Mouse (Mus musculus): ENCODE measurements around the gene Slc6a17.
A peak's percentile ranks its signal among the peaks of the same experiment; 100 is the strongest.

The Slc6a17 gene

DNA sequence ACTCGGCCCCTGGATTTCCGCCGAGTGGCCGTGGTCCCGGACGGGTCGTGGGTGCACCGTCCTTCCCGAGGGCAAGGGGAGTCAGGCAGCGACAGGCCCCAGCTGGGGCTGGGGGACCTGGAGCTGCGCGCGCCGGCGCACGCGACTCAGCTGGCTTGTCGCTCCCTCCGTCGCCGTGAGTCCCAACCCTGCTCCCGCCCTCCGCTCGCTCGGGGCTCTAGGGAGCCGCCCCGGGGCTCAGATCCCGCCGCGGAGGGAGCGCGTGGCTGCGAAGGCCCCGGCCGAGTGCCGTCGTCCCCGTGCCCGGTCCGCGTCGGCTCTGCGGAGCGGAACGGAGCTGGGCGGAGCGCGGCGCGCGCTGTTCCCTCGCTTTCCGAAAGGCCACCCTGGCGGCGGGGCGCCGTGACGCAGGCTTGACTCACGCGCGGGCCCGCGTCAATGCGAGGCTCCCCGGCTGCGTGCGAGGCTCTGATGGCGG lies at the start of gene Slc6a17:
TSS of gene Slc6a17 (minus strand) at position 388 of the 478 bp plus-strand sequence.
- DNase-seq (ENCODE audit: low spot score in 2 of 2): peak; percentile 88 to 91

GRCm38 (mm10) chr3:107565331-107565730 lies 47.5 kb upstream of the Slc6a17 start:
- no peak for DNase-seq (ENCODE audit: low spot score in 2 of 2)

- DNase-seq (ENCODE audit: low spot score in 2 of 2): no peak
Measured at GRCm38 (mm10) chr3:107563880-107564279, 46.1 kb upstream of the Slc6a17 start.

DNA sequence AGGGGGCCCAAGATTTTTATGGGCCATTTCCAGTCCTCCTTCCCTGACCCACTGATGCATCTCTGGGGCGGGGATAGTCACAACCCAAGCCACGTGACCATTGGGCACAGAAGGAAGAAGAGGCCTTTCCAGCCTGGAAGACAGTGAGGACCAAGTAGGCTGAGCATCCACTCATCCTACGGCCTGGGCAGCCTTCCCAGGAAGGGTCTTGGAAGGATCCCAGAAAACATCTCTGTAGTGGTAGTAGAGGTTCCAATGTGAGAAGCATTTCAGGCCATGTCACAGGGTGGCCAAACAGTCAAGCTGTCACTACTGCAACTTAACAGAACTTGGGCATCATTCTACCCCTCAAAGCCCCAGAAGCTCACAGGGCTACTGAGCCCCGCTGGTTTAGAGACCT lies 44.8 kb upstream of the Slc6a17 start:
- DNase-seq (ENCODE audit: low spot score in 2 of 2): no peak

GRCm38 (mm10) chr3:107562104-107562503 lies 44.3 kb upstream of the Slc6a17 start:
- DNase-seq (ENCODE audit: low spot score in 2 of 2): no peak

- peak; percentile 73 to 74 for DNase-seq (ENCODE audit: low spot score in 2 of 2)
Measured at GRCm38 (mm10) chr3:107559183-107559582, 41.4 kb upstream of the Slc6a17 start.

DNA sequence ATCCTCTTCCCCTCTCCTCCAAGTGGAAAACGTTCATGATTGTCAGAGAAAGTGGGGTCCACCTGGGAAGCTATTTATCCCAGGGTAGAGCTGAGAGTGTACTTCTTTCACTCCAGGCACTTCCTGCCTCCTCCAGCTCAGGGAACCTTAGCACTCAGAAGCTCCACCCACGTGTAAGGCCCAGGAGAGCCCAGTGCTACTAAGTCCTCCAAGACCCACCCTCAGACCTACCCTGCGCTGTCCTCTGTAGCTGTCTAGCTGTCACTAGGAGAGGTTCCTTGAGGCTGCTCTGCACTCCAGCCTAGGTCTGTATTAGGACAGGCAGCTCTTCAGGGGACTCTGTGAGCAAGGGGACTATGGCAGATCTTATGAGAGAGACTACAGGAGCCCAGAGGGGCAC lies 40.9 kb upstream of the Slc6a17 start:
- no peak for DNase-seq (ENCODE audit: low spot score in 2 of 2)

DNA sequence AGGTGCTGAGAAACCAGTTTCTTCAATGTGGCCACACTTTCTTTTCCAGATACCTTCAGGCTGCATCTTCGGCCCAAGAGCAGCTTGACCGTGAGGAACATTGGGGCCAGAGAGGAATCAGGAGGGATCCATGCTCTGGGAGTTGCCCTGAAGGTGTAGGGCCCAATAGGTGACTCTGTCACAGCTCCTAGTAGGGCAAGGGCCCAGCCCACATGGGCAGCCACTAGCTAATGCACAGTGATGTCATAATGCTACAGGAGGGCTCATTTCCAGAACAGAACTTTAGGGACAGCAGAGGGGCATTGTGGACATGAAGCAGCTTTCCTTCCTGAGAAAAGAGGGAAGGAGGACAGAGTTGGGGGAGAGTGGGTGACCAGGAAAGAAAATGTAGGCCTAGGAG lies 37.0 kb upstream of the Slc6a17 start, which contains the start of gene Ubl4b:
TSS of gene Ubl4b (minus strand) at position 232 of the 400 bp plus-strand sequence.
- no peak for DNase-seq (ENCODE audit: low spot score in 2 of 2)

DNA sequence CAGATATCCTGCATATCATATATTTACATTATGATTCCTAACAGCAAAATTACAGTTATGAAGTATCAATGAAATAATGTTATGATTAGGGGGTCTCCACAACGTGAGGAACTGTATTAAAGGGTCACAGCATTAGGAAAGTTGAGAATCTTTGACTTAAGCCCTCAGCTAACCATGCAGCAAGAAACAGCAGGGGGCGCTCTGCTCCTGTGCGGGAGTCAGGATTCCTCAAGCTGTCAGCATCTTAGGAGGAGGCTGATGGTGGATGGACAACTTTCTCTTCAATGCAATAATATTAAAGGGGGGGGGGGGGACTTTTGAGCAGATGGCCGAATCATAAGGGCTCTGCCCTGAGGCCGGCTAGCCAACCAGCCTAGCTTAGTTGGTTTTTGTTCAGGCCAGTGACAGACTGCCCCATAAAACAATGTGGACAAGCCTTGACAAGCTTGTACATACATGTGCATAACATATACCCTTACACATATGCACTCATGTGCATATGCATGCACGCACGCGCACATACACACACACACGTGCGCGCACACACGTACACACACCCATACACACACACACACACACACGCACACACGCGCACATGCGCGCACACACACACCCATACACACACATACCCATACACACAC lies 32.7 kb upstream of the Slc6a17 start:
- DNase-seq (ENCODE audit: low spot score in 2 of 2): peak in 1 of 2 experiments; percentile 85

- DNase-seq (ENCODE audit: low spot score in 2 of 2): no peak
Measured at GRCm38 (mm10) chr3:107546956-107547355, 29.1 kb upstream of the Slc6a17 start.

GRCm38 (mm10) chr3:107545716-107546412 lies 28.0 kb upstream of the Slc6a17 start:
- DNase-seq (ENCODE audit: low spot score in 2 of 2): no peak

GRCm38 (mm10) chr3:107545278-107545677 lies 27.5 kb upstream of the Slc6a17 start:
- no peak for DNase-seq (ENCODE audit: low spot score in 2 of 2)

- DNase-seq (ENCODE audit: low spot score in 2 of 2): no peak
Measured at GRCm38 (mm10) chr3:107543158-107544080, 25.6 kb upstream of the Slc6a17 start.

GRCm38 (mm10) chr3:107542584-107542983 lies 24.8 kb upstream of the Slc6a17 start:
- no peak for DNase-seq (ENCODE audit: low spot score in 2 of 2)

- DNase-seq (ENCODE audit: low spot score in 2 of 2): no peak
Measured at GRCm38 (mm10) chr3:107537504-107537889, 19.7 kb upstream of the Slc6a17 start.

DNA sequence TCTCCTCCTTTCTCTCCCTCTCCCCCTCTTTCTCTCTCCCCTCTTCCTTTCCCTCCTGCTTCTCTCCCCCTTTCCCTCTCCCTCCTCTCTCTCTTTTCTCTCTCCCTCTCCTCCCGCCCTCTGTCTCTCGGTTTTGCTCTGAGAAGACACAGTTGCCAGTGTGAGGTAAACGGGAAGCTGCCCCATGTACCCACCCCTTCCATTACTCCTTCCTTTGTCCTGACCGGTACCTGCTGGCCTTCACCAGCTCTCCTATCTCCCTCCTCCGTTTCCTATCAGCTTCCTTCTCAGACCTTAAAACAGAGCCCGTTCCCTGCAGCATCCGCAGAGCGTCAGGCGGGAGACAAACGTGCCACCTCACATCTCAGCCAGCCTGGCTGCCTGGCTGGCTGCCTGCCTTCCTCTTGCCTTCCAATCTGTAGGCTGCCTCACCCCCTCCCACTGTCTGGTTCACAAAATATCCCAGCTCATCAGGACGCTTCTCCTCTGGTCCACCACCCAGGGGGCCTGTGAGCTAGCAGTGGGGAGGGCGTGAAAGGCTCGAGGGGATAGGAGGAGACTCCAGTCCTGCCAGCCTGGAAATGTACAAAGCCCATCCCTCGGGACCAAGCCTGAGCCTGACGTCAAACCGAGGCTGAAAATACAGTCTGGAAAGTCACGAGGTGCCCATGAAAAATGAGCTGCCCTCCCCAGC lies 19.1 kb upstream of the Slc6a17 start:
- DNase-seq (ENCODE audit: low spot score in 2 of 2): peak; percentile 90 to 95

DNA sequence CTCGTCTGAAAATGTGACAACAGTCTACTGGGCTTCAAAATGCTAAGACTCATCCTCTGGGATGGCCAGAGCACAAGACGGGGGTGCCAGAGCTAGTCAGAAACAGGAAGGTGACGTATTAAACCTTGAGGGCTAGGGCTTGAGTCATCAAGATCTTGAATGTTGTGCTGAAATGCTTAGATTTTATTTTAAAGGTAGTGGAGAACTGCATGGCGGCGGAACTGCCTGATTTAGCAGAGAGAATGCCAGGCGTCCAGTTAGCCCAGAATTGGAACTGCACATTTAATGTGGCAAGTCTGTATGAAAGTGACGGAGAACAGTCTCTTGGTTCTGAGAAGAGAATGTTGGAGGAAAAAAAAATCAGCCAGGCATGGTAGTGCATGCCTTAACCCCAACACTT lies 17.1 kb upstream of the Slc6a17 start:
- no peak for DNase-seq (ENCODE audit: low spot score in 2 of 2)

- DNase-seq (ENCODE audit: low spot score in 2 of 2): no peak
Measured at GRCm38 (mm10) chr3:107533532-107533931, 15.7 kb upstream of the Slc6a17 start.

GRCm38 (mm10) chr3:107530581-107530980 lies 12.8 kb upstream of the Slc6a17 start:
- DNase-seq (ENCODE audit: low spot score in 2 of 2): no peak

DNA sequence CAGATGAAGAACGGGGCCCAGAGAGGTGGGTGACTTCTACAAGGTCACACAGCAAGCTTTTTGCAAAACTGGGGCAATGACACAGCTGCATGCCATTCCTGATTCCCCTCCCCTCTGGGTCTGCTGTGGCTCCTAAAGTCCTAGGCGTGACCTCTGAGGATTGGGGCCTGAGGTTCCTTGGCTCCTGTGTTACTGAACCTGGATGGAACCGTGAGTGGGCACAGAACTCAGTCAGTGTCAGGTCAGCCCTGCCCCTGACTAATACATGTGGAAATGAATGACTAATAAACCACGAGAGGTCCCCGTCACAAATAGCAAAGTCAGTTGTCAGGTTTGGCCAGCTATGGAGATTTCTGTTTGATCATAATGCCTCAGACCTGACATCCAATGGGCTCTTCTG lies 11.4 kb upstream of the Slc6a17 start:
- no peak for DNase-seq (ENCODE audit: low spot score in 2 of 2)

- DNase-seq (ENCODE audit: low spot score in 2 of 2): peak; percentile 91 to 96
Measured at GRCm38 (mm10) chr3:107528401-107529118, 10.7 kb upstream of the Slc6a17 start.
